Mouse (Mus musculus) megakaryocyte, embryonic 14.5 days (primary cell): ENCODE data around the gene Tomm20.

Experiments
- FLI1 ChIP-seq: IDR thresholded peaks from 2 replicates; pipeline ENCODE4 v1.6.1; 2012; ENCODE audit warnings: low read length, inconsistent platforms, mixed read lengths
- GATA1 ChIP-seq: IDR thresholded peaks from 3 replicates; pipeline ENCODE4 v1.6.1; 2012; ENCODE audit warnings: mixed read lengths, low read length, inconsistent platforms, borderline replicate concordance

DNA sequence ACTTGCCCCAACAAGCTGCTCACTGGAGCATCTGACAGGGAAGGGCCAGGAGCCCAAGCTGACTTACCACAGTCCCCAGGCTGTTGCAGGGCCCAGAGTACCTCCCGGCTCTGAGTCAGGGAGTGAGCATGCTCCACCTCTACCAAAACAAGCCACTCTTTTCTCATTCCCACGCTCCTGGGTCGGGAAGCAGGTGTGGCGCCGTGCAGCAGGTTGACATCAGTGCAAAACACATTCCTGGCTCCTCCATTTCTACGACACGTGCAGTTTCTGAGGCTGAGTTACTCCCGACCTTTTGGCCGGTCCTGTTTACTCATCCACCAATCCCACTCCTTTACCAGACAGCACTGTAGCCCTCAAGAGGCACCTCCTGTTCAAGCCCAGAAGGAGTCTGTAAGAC, 37.7 kb downstream of the Tomm20 start:
- no peak for TF ChIP-seq FLI1
- TF ChIP-seq GATA1, result no peak
